Mouse (Mus musculus) megakaryocyte progenitor cell, adult 5-6 weeks (primary cell): ENCODE results near the gene Tollip. TPM values are rescaled to one million over a fixed set of nuclear protein-coding genes. Genes with fewer than 3 reads are reported as not detected.
A peak's percentile ranks its signal among the peaks of the same experiment; 100 is the strongest.
"Not testable (repeated sequence)": the region's sequence is repeated elsewhere in the genome, so short reads cannot be mapped to it uniquely, and the experiment has no call there.

Experiments used
- ATAC-seq: replicated peaks from 2 replicates; pipeline ENCODE4 v1.8.0; 2016; ENCODE audit warnings: mild to moderate bottlenecking, moderate TSS enrichment, inconsistent platforms; ENCODE audit not compliant: poor library complexity
- total RNA-seq, 2 experiments: library from RNA; stranded (forward) in 1 of 2; stranded (reverse) in 1 of 2; fragments of 157-497, 149-512 nt in 1 of 2; fragments of 200-1000 nt in 1 of 2; gene quantifications; 2 replicates each; pipeline versions ENCODE4 v1.2.3 to v1.2.4; 2015 to 2017

The Tollip gene
- total RNA-seq, 2 experiments from 2014 or later = 26.6 to 27.8 TPM

- no peak for ATAC-seq
Observed at GRCm38 (mm10) chr7:141934128-141934898, 16.0 kb upstream of the Tollip start.

GRCm38 (mm10) chr7:141928642-141929041 lies 10.3 kb upstream of the Tollip start:
- no peak for ATAC-seq

GRCm38 (mm10) chr7:141924917-141925316 lies 6.6 kb upstream of the Tollip start:
- peak; percentile 80 for ATAC-seq

DNA sequence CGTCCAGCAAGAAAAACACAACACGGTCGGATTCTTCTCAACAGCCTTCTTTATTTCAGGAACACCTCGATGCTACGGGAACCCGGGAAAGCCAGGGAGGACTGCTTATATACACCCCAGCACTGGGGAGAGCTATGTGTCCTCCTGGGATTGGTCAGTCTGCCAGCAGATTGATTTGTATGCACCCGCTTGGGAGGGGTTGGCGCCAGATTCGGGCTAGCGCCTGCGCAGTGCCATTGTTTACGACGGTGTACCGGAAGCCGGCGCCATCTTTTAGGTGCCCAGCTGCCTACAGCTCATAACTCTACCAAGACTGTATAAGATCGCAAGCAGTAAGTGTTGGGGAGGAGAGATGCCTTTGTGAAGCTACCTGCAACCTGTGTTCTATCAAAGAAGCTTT lies 5.8 kb upstream of the Tollip start:
- not testable (repeated sequence) for ATAC-seq

GRCm38 (mm10) chr7:141911305-141911704 lies 7.0 kb downstream of the Tollip start:
- peak; percentile 93 for ATAC-seq

GRCm38 (mm10) chr7:141908591-141908990 lies 9.7 kb downstream of the Tollip start:
- no peak for ATAC-seq

GRCm38 (mm10) chr7:141902791-141903190 lies 15.5 kb downstream of the Tollip start:
- ATAC-seq = no peak

DNA sequence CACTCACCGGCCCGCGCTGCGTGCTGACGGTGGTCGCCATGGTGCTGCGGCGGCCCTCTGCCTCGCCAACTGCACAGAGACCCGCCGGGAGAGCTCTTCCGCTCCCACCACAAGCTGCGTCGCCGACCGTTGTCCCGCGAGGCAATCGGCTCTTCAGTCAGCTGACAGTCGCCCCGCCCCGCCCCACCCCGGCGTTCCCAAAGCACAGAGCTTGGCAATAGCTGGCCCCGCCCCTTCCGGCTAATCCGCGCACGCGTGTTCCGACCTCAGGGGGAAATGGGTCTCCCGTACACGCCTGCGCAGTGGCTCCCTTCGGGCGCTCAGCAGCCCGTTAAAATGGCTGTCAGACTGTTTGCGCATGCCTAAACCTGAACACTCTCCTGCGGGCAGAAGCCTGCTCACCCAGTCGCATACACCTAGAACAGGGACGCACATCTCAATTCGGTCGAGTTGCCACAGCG lies 16.0 kb downstream of the Tollip start:
- ATAC-seq = peak; percentile 93

DNA sequence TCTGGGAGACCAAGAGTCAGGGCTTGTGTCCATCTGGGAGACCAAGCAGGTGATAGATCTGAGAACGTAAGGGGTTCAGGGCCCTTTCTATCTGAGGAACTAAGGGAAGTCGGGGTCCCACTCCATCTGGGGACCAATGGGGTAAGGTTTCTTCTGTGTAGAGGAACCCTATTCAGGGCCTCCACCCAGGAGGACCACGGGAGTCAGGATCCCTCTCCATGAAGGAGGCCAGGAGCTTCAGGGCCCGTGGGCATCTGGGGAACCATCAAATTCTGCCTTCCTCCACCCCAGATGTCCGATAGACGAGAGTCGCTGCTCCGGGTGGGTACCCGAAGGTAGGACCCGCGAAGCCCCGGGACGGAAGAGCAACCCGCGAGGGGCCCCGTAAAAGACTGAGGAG lies 16.5 kb downstream of the Tollip start:
- ATAC-seq = peak; percentile 6; the same call in 1 of the 2 replicates

DNA sequence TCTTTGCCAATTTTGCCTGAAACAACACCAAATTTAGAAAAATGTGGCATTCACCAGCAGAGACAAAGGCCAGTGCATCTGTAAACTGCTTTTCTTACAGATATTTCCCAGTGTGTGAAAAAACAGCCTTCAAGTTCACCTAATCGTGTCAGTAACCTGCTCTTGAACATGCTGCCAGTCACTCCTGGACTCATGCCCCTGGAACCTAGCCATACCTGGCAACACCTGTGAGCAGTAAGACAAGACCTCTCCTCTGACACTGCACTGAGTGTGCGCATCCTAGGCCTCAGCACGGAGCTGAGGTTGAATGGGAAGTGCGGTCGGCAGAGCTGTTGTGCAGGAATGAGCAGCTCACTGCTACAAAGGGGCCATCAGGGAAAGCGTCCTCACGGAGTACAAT lies 26.2 kb downstream of the Tollip start:
- ATAC-seq = no peak

GRCm38 (mm10) chr7:141878813-141879212 lies 39.5 kb downstream of the Tollip start:
- no peak for ATAC-seq

DNA sequence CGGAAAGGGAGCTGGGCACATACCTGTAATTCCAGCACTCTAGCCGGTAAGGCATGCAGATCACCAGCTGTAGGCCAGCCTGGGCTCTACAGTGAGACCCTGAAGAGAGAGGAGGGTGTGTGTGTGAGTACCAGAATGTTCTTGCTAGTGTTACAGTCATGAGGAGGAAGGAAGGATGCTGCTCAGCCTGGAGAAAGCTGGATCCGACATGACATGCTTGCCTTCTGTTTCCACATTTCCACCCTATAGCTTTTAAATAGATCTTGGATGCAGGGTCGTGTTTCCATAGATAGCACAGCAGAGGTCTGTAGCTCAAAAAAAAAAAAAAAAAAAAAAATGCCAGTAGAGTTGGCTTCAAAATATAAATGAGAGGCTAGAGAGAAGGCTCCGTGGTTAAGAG lies 43.4 kb downstream of the Tollip start:
- ATAC-seq = no peak

DNA sequence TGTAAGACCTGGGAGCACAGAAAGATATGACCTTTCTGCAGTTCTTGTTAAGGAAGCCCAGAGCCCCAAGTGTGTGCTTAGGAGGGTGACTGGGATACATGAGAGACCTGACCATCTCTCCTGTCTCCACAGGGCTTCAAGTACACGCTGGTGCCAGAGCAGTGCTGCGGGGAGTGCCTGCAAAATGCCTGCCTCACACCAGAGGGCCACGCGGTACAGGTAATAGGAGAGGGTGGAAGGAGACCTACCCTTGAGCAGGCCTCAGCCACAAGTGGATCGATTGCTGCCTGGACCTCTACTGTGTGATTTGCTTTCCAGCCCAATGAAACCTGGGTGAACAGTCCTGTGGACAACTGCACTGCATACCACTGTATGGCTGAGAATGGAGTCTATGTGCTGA lies 47.8 kb downstream of the Tollip start:
- ATAC-seq = no peak

GRCm38 (mm10) chr7:141869644-141870043 lies 48.7 kb downstream of the Tollip start:
- ATAC-seq = no peak

GRCm38 (mm10) chr7:141861046-141861445 lies 57.3 kb downstream of the Tollip start:
- peak; percentile 69 for ATAC-seq

DNA sequence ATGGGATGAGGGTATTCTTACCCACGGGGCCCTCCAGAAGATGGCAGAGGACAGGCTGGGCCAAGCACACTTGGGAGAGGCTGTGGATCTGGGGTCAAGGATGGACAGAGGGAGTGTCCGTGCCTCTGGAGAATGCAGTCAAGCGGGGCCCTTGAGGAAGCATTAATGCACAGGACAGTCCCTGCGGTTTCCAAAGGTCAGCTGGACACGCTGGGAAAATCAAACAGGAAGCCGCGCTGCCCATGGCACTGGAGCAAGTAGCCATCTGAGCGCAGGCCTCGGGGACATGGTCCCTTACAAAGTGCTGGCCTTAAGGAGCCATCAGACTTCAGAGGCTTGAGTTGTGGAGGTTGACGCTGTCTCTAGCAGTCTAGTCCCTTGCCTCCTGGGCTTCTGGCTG lies 78.0 kb downstream of the Tollip start:
- ATAC-seq = no peak

DNA sequence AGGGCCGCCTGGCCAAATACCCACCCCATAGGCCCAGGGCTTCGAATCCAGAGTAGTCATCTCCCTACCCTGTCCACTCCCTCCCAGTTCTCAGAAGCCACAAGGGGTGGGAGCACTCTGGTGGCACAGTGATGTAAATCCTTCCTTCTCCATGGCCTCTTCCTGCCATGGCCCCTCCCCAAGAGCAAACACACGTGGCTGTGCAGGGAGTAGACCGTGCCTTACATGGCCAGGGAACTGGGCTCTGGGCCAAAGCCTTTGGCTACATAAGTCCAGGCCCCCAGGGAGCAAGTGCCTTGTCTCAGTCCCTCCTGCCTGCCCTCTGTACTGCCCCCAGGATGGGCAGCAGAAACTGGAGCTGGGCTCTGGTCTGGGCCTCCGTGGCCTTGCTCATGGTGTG lies 79.5 kb downstream of the Tollip start, which contains the start of gene Muc5b:
Gene Muc5b (plus strand): TSS at position 292 of the 400 bp plus-strand sequence.
- ATAC-seq = peak; percentile 52

DNA sequence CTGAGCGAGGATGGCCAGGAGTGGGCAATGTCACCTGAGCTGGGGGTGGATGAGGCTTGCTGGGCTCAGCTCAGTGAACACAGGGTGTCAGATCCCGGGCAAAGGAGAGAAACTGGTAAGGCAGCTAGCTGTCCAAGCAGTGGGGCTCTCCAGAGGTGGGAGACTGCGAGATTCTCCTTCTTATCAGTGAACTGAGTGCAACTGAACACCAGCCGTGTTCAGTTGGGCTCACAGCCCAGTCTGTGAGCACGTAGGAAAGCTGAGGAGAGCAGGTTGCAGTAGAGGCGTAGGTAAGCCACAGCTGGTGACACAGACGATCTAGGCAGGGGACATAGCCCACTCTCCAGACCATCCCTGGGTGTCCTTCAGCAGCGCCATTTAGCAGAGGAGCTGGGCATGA lies 81.9 kb downstream of the Tollip start:
- ATAC-seq = peak; percentile 33

- ATAC-seq = peak; percentile 63
Observed at GRCm38 (mm10) chr7:141835941-141836340, 82.4 kb downstream of the Tollip start.
